Mouse (Mus musculus) CH12.LX (cell line): ENCODE measurements at regions not wholly inside any gene's neighbourhood (a gene's known extent, or its start where the extent isn't known, plus 50 kb on each side); places are given as distances from the start of the nearest gene placed in this dataset.
"Not testable (repeated sequence)": the region's sequence is repeated elsewhere in the genome, so short reads cannot be mapped to it uniquely, and the experiment has no call there.

Experiments used
- DNase-seq: peaks from one replicate; pipeline ENCODE4 v3.0.0-alpha.2; 2013; ENCODE audit errors: extremely low read depth
- H3K27ac ChIP-seq: 2 replicates; pipeline ENCODE4 v1.5.1; 2012; ENCODE audit warnings: low read depth, mild to moderate bottlenecking, control low read depth, moderate library complexity; ENCODE audit not compliant: insufficient read depth
- H3K27me3 ChIP-seq: replicated peaks from 2 replicates; pipeline ENCODE3; 2012; ENCODE audit warnings: inconsistent platforms
- H3K36me3 ChIP-seq, 2 experiments: replicated peaks in 1 of 2; 2 replicates each; pipeline versions ENCODE3 to v1.6.1; 2012; ENCODE audit warnings: inconsistent platforms in 1 of 2, low read length in 1 of 2, mild to moderate bottlenecking in 1 of 2, mixed read lengths in 1 of 2, moderate library complexity in 1 of 2; ENCODE audit not compliant: control insufficient read depth in 1 of 2, insufficient read depth in 1 of 2
- H3K4me1 ChIP-seq, 2 experiments: 2 replicates each; pipeline ENCODE4 v1.6.1; 2012; ENCODE audit warnings: inconsistent platforms in 1 of 2, moderate library complexity in 1 of 2; ENCODE audit not compliant: insufficient read depth in 2 of 2, control insufficient read depth in 1 of 2
- H3K4me2 ChIP-seq: 2 replicates; pipeline ENCODE4 v1.6.1; 2012; ENCODE audit warnings: low read depth, mild to moderate bottlenecking, control low read depth; ENCODE audit not compliant: poor library complexity, insufficient read depth, severe bottlenecking
- H3K4me3 ChIP-seq, 3 experiments: fragments of 150-350 bp in 1 of 3; sonication (generic) in 1 of 3; replicated peaks in 1 of 3; 2 replicates each; pipeline versions ENCODE3 to v1.5.1; 2011 to 2012; ENCODE audit warnings: low read depth in 2 of 3, low read length in 2 of 3, mild to moderate bottlenecking in 2 of 3, moderate library complexity in 2 of 3, control low read depth in 1 of 3, improper control_type of control experiment in 1 of 3, inconsistent platforms in 1 of 3, mixed read lengths in 1 of 3; ENCODE audit not compliant: poor library complexity in 1 of 3
- H3K79me2 ChIP-seq: replicated peaks from 2 replicates; pipeline ENCODE4 v1.6.1; 2012; ENCODE audit warnings: mild to moderate bottlenecking, moderate library complexity; ENCODE audit not compliant: control insufficient read depth, poor library complexity, insufficient read depth, severe bottlenecking; ENCODE audit errors: extremely low read depth
- H3K9ac ChIP-seq: 2 replicates; pipeline ENCODE4 v1.6.1; 2012; ENCODE audit warnings: low read depth, mild to moderate bottlenecking, control low read depth, moderate library complexity; ENCODE audit not compliant: insufficient read depth
- H3K9me3 ChIP-seq: replicated peaks from 2 replicates; pipeline ENCODE3; 2012; ENCODE audit warnings: low read length, inconsistent platforms, mixed read lengths
- BHLHE40 ChIP-seq: IDR thresholded peaks from 2 replicates; pipeline ENCODE4 v1.6.1; 2011; ENCODE audit warnings: mild to moderate bottlenecking, low read depth, low read length, improper control_type of control experiment
- IRF4 ChIP-seq: IDR thresholded peaks from 2 replicates; pipeline ENCODE4 v1.6.1; 2014; ENCODE audit warnings: low read depth, mild to moderate bottlenecking, inconsistent platforms, low read length, improper control_type of control experiment
- MAZ ChIP-seq: IDR thresholded peaks from 2 replicates; pipeline ENCODE4 v1.6.1; 2012; ENCODE audit warnings: low read depth, mild to moderate bottlenecking, inconsistent platforms, low read length, improper control_type of control experiment, moderate library complexity
- POLR2A ChIP-seq: IDR thresholded peaks from 2 replicates; pipeline ENCODE4 v1.6.1; 2011; ENCODE audit warnings: low read depth, mild to moderate bottlenecking, improper control_type of control experiment, low read length
- TBP ChIP-seq: conservative IDR thresholded peaks from 2 replicates; pipeline ENCODE4 v1.6.1; 2011; ENCODE audit warnings: low read depth, low read length, improper control_type of control experiment
- ZC3H11A ChIP-seq: IDR thresholded peaks from 2 replicates; pipeline ENCODE4 v1.6.1; 2012; ENCODE audit warnings: low read depth, mild to moderate bottlenecking, inconsistent platforms, low read length, improper control_type of control experiment
- ZKSCAN1 ChIP-seq: IDR thresholded peaks from 2 replicates; pipeline ENCODE4 v1.6.1; 2012; ENCODE audit warnings: low read depth, inconsistent platforms, low read length, improper control_type of control experiment, borderline replicate concordance
- ZMIZ1 ChIP-seq: IDR thresholded peaks from 2 replicates; pipeline ENCODE4 v1.6.1; 2012; ENCODE audit warnings: low read depth, mild to moderate bottlenecking, inconsistent platforms, low read length, improper control_type of control experiment
- dilution Hi-C: fragments of 300-500 bp; cut with MboI; formaldehyde crosslinking; loops from 2 replicates; pipeline ENCODE4 v1.14.3; 2020; ENCODE audit warnings: low sequenced_read_pairs; ENCODE audit not compliant: extremely low pct_unique_long_range_greater_than_20kb, extremely low pct_ligation_motif_present
- in situ Hi-C: fragments of 300-500 bp; cut with MboI; formaldehyde crosslinking; loops from 3 replicates; pipeline ENCODE4 v1.14.3; 2019; ENCODE audit warnings: low sequenced_read_pairs, low pct_ligation_motif_present, low pct_unique_long_range_greater_than_20kb, mixed read lengths

DNA sequence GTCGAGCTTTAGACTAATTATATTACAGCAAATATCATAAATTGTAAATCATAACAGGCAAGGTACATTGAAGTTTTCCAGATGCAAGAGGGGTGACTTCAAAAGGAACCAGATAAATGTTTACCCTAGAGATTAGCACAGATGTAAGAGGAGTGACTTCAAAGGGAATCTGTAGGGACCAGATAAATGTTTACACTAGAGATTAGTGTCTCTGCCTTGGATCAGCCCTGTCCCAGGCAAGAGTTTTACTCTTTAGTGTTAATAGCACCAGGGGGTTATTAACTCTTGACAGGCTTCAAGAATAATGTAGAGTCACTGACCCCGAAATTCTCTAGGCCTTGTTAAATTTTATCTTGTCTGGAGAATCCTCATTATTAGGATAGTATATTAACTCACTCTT is 1089.2 kb downstream of the Rpia start:
- H3K27ac ChIP-seq, dilution Hi-C loops, H3K9ac ChIP-seq, H3K4me2 ChIP-seq, H3K4me3 ChIP-seq, H3K79me2 ChIP-seq, in situ Hi-C loops, DNase-seq, H3K4me1 ChIP-seq, H3K36me3 ChIP-seq, H3K27me3 ChIP-seq, H3K9me3 ChIP-seq: not testable (repeated sequence)

DNA sequence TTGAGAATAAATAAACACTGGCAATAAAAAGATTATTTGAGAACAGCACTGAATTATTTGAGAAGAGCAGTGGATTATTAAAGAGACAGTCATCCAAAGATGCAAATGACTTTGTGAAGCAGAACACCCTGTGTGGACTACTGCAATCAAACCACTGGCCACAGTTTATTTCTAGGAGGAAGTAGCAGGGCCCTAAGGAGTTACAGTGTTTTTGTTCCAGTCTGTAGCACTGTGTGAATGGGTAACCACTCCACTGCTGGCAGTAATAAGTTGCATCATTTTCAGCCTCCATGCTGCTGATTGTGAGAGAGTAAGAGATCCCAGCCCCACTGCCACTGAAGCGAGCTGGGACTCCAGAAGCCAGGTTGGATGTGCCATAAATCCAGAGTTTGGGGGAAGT is 1110.9 kb downstream of the Rpia start:
- Histone ChIP-seq H3K27me3 (no peaks in the 10 kb centered on the region), H3K4me1 (no peaks in the 10 kb centered on the region), H3K79me2 (no peaks in the 10 kb centered on the region), H3K9me3 (no peaks in the 10 kb centered on the region), H3K9ac (no peak overlapping the region), H3K4me2 (no peak overlapping the region), H3K36me3 (no peaks in the 10 kb centered on the region), H3K4me3 (no peak overlapping the region), H3K27ac (no peak overlapping the region)
- in situ Hi-C loops (no loop called here), dilution Hi-C loops (no loop called here)
- DNase-seq: peak; percentile 19
- TF ChIP-seq POLR2A (no peak), IRF4 (no peak), ZC3H11A (no peak), BHLHE40 (no peak), ZMIZ1 (no peak), MAZ (no peak), ZKSCAN1 (no peak), TBP (no peak)

DNA sequence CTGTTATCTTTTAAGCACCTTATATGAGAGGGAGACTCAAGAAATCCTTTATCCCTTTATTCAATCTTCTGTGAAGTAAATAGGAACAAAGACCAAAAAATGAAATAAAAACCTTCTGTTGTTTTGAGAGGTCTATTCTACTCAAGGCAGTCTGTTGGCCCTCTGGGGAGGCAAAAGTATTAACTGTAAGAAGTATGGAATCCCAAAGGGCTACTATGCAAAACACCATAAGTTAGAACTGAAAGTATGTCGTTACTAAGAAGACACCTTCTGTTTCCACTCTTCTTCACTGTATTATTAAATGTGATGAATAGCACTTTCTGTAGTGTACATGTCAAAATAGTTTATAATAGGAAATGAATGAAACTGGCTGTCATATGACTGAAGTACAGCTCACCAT is 1129.6 kb downstream of the Rpia start:
- dilution Hi-C loops, H3K4me2 ChIP-seq, H3K4me1 ChIP-seq, H3K4me3 ChIP-seq, H3K27ac ChIP-seq, H3K79me2 ChIP-seq, in situ Hi-C loops, H3K27me3 ChIP-seq, H3K9ac ChIP-seq, H3K9me3 ChIP-seq, H3K36me3 ChIP-seq: not testable (repeated sequence)
- peak; percentile 60 for DNase-seq
